Mouse (Mus musculus) kidney, postnatal 0 days (tissue): Measurements from ENCODE around the gene Ctdsp1. TPM values are rescaled to one million over a fixed set of nuclear protein-coding genes. Genes with fewer than 3 reads are reported as not detected.
A peak's percentile ranks its signal among the peaks of the same experiment; 100 is the strongest.

Experiments
- ATAC-seq: fragments of 200-750 bp; cut with Nextera tagmentation; replicated peaks from 2 replicates; pipeline ENCODE4 v1.8.0; 2017; ENCODE audit warnings: low read depth, moderate number of reproducible peaks, moderate TSS enrichment, moderate library complexity; ENCODE audit not compliant: low FRiP score
- DNase-seq: peaks from one replicate; pipeline ENCODE4 v3.0.0-alpha.2; 2016; ENCODE audit warnings: low spot score
- H3K27ac ChIP-seq: fragments of 300-500 bp; sonication (generic); 2 replicates; pipeline ENCODE4 v1.5.1; 2014; ENCODE audit warnings: mild to moderate bottlenecking
- H3K27me3 ChIP-seq: fragments of 300-500 bp; sonication (generic); 2 replicates; pipeline ENCODE4 v1.6.1; 2014; ENCODE audit warnings: low read length, mixed read lengths; ENCODE audit not compliant: insufficient read depth
- H3K36me3 ChIP-seq: fragments of 300-500 bp; sonication (generic); 2 replicates; pipeline ENCODE4 v1.6.1; 2014; ENCODE audit warnings: low read length, mixed read lengths; ENCODE audit not compliant: insufficient read depth
- H3K4me1 ChIP-seq: fragments of 300-500 bp; sonication (generic); replicated peaks from 2 replicates; pipeline ENCODE4 v1.6.1; 2014; ENCODE audit warnings: antibody characterized with exemption, low read length, mixed read lengths; ENCODE audit not compliant: insufficient read depth
- H3K4me2 ChIP-seq: fragments of 300-500 bp; sonication (generic); 2 replicates; pipeline ENCODE4 v1.6.1; 2014; ENCODE audit warnings: mild to moderate bottlenecking, low read length, moderate library complexity, mixed read lengths
- H3K4me3 ChIP-seq: fragments of 300-500 bp; sonication (generic); replicated peaks from 2 replicates; pipeline ENCODE4 v1.5.1; 2014; ENCODE audit warnings: low read depth, low read length
- H3K9ac ChIP-seq: fragments of 300-500 bp; sonication (generic); 2 replicates; pipeline ENCODE4 v1.6.1; 2014; ENCODE audit warnings: low read depth, low read length
- H3K9me3 ChIP-seq: fragments of 300-500 bp; sonication (generic); replicated peaks from 2 replicates; pipeline ENCODE4 v1.6.1; 2016; ENCODE audit warnings: low read length, inconsistent platforms, mixed read lengths
- CTCF ChIP-seq: IDR thresholded peaks from 2 replicates; pipeline ENCODE4 v1.5.1; 2016; ENCODE audit warnings: antibody characterized with exemption, low read depth, mild to moderate bottlenecking, moderate library complexity
- WGBS: fragments of 180-500 bp; shearing (Covaris S2); extraction: QIAGEN DNeasy Blood & Tissue Kit; methylation state at CpG from one replicate; pipeline ENCODE4 v1.1.7; 2014; 5-methylcytosine and 5-hydroxymethylcytosine counted together
- polyA plus RNA-seq: library from polyadenylated mRNA; unstranded; fragments of >200 nt; fragmentation: Nextera tagmentation; extraction: Ambion mirVana; gene quantifications from 2 replicates; pipeline ENCODE4 v1.2.1, GENCODE M21; 2015

Ctdsp1 gene
- polyA plus RNA-seq, 1 experiment from 2014 or later, result 73.3 TPM

DNA sequence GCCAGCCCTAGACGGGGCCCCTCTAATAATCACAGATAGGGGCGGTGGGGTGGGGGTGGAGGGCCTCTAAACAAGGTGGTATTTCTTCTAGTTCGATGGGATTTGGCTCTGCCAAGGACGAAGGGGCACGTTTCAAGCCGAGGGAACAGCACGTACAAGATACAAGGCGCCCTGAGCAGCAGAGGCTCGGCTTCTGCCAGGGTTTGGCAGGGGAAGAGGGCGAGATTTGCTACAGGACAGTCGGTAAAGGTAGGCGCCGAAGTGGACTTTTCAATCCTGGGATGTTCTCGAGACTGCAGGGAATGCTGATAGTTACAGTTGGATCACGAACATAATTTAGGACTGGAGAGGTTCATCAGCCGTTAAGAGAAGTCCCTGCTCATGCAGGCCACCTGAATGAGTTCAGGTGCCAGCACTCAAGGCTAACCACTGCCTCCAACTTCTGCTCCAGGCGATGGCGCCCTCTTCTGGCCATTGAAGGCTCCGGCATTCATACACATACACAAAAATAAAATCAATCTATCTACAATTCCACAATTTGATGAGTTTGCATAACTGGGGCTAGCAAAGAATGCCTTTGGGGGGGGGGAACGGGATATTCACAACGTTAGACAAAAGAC lies 912 bp upstream of the Ctdsp1 start:
- Histone ChIP-seq H3K36me3 (peaks cover 15% of the 10 kb centered on the region), H3K9ac (peak overlapping the region; percentile 46; the same call in 1 of the 2 replicates), H3K4me1 (peaks cover 29% of the 10 kb centered on the region), H3K27me3 (no peaks in the 10 kb centered on the region), H3K9me3 (no peaks in the 10 kb centered on the region), H3K27ac (peak overlapping the region; percentile 100), H3K4me2 (peak overlapping the region; percentile 59), H3K4me3 (peak overlapping the region; percentile 7; the same call in 1 of the 2 replicates)
- ATAC-seq (no peak), DNase-seq (peak; percentile 63)
- peak; percentile 77 for TF ChIP-seq CTCF
- WGBS, result 4% methylated on average over 21 of the region's 21 CpGs

DNA sequence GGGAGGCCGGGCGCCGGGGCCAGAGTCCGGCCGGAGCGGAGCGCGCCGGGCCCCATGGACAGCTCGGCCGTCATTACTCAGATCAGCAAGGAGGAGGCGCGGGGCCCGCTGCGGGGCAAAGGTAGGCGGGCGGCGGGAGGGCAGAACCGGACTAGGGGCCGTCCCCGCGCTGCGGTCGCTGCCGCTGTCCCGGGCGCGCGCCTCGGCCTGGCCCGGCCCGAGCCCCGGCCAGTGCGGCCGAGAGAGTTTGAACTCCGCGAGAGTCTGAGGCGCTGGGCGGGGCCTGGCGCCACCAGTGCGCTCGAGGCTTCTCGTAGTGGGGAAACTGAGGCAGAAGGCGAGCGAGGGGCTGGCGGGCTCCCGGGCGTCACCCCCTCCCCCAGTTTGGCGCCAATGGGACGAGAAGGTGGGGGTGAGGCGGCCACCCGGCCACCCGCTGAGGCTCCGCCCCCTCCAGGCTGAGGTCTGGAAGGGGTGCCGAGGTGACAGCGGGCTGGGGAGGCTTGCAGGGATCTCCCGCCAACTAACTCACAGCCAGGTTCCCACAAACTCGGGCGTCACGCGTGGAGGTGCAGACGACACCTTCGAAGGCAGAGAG lies 634 bp downstream of the Ctdsp1 start:
- peak overlapping the region; percentile 100 for H3K9ac ChIP-seq
- H3K36me3 ChIP-seq, result peaks cover 15% of the 10 kb centered on the region
- no peak for TF ChIP-seq CTCF
- no peaks in the 10 kb centered on the region for H3K9me3 ChIP-seq
- 1% methylated on average over 62 of the region's 63 CpGs for WGBS
- peak overlapping the region; percentile 93 for H3K4me2 ChIP-seq
- DNase-seq, result peak; percentile 73
- H3K4me3 ChIP-seq, result peak overlapping the region; percentile 93
- H3K27me3 ChIP-seq, result no peaks in the 10 kb centered on the region
- H3K4me1 ChIP-seq, result peaks cover 29% of the 10 kb centered on the region
- ATAC-seq, result peak; percentile 44
- peak overlapping the region; percentile 100 for H3K27ac ChIP-seq

DNA sequence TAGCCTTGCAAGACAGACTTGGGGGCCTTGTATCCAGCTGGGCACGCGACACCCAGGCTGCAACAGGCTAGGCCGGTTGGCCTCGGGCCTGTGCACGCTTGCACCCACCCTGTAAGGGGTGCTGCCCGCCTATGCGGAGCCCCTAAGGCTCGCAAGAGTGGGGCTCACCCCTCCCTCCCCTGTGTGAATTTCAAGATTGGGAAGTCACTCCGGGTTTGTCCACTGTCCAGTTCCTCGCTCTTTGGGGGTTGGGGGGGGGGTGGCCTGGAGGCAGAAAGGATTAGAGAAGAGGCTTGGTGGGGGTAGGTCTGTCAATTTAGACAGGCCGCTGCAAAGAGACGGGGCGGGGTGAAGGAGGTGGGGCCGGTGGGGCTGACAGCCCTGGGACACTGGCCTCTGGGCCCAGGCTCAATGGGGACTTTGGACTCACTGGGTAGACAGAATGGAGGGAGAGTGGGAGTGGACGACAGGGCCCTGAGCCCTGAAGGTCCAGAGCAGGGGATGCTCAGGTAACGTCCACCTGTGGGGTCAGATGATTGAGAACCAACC lies 1.2 kb downstream of the Ctdsp1 start:
- TF ChIP-seq CTCF, result no peak
- H3K27ac ChIP-seq, result peak overlapping the region; percentile 100
- WGBS, result 1% methylated on average over 16 of the region's 16 CpGs
- peak overlapping the region; percentile 93 for H3K4me3 ChIP-seq
- peak overlapping the region; percentile 100 for H3K9ac ChIP-seq
- no peaks in the 10 kb centered on the region for H3K9me3 ChIP-seq
- H3K27me3 ChIP-seq, result no peaks in the 10 kb centered on the region
- H3K4me1 ChIP-seq, result peaks cover 26% of the 10 kb centered on the region
- H3K4me2 ChIP-seq, result peak overlapping the region; percentile 93
- no peak for ATAC-seq
- peak; percentile 52 for DNase-seq
- peaks cover 15% of the 10 kb centered on the region for H3K36me3 ChIP-seq

DNA sequence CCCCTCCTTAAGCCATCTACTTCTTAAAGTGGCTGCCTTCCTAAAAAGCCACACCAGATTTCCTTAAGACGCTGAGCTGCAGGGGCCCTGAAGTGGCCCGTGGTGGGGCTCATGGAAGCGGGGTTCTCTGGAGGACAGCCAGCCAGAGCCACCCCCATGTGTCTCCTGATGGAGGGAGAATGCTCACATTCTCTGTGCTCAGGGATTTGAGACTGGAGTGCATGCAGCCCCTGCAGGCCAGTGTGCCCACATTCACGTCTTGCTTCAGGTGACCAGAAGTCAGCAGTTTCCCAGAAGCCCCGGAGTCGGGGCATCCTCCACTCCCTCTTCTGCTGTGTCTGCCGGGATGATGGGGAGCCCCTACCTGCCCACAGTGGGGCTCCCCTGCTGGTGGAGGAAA lies 1.7 kb downstream of the Ctdsp1 start:
- no peaks in the 10 kb centered on the region for H3K27me3 ChIP-seq
- no peaks in the 10 kb centered on the region for H3K9me3 ChIP-seq
- peak overlapping the region; percentile 100 for H3K27ac ChIP-seq
- TF ChIP-seq CTCF, result peak; percentile 22; the same call in 1 of the 2 replicates
- H3K9ac ChIP-seq, result peak overlapping the region; percentile 100
- H3K4me2 ChIP-seq, result peak overlapping the region; percentile 93
- DNase-seq (no peak), ATAC-seq (no peak)
- H3K36me3 ChIP-seq, result peaks cover 15% of the 10 kb centered on the region
- peaks cover 23% of the 10 kb centered on the region for H3K4me1 ChIP-seq
- peak overlapping the region; percentile 93 for H3K4me3 ChIP-seq
- WGBS, result 26% methylated on average over 7 of the region's 7 CpGs

DNA sequence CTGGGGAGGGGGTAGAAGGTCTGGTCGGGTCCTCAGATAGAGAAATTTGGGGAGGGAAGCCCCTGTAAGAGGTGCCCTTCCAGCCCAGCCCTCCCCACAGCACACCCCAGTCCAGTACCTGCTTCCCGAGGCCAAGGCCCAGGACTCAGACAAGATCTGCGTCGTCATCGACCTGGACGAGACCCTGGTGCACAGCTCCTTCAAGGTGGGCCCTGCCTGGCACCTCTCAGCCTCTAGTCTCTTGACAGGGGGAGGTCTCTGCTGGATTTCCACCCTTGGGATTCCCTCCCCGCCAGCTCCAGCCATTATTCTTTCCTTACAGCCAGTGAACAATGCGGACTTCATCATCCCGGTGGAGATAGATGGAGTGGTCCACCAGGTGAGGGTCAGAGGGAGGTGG lies 2.4 kb downstream of the Ctdsp1 start:
- Histone ChIP-seq H3K9ac (no peak overlapping the region), H3K4me3 (no peak overlapping the region)

DNA sequence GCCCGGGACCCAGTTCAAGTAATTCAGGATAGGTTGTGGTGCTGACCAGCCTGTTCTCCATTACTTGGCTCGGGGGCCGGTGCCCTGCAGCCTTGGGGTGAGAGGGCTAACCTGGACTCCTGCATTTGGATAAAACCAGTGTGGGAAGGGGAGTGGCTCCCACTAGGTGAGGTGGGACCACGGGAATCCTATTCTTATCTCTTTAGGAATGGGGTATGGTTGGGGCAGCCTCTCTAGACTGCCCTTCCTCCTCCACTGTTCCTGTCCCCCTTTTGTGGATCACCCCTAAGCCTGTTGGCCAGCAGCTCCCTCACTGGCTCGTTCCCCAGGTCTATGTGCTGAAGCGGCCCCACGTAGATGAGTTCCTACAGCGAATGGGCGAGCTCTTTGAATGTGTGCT lies 3.0 kb downstream of the Ctdsp1 start:
- H3K27ac ChIP-seq, result peak overlapping the region; percentile 19; the same call in 1 of the 2 replicates
- no peak overlapping the region for H3K4me3 ChIP-seq
- 90% methylated on average over 9 of the region's 9 CpGs for WGBS
- no peaks in the 10 kb centered on the region for H3K9me3 ChIP-seq
- no peak overlapping the region for H3K9ac ChIP-seq
- no peak for TF ChIP-seq CTCF
- ATAC-seq (no peak), DNase-seq (no peak)
- peaks cover 23% of the 10 kb centered on the region for H3K4me1 ChIP-seq
- H3K36me3 ChIP-seq, result peaks cover 15% of the 10 kb centered on the region
- H3K4me2 ChIP-seq, result no peak overlapping the region
- no peaks in the 10 kb centered on the region for H3K27me3 ChIP-seq

More for the DNA sequence above, 2.4 kb downstream of the Ctdsp1 start:
- H3K36me3 ChIP-seq, result peaks cover 15% of the 10 kb centered on the region
- H3K27ac ChIP-seq, result peak overlapping the region; percentile 19; the same call in 1 of the 2 replicates
- WGBS, result 86% methylated on average over 9 of the region's 9 CpGs
- DNase-seq (no peak), ATAC-seq (no peak)
- H3K4me1 ChIP-seq, result peaks cover 23% of the 10 kb centered on the region
- no peak for TF ChIP-seq CTCF
- H3K9me3 ChIP-seq, result no peaks in the 10 kb centered on the region
- no peak overlapping the region for H3K4me2 ChIP-seq
- no peaks in the 10 kb centered on the region for H3K27me3 ChIP-seq
